Mouse (Mus musculus) CH12.LX (cell line): ENCODE results near the gene Fam171a2. TPM values are rescaled to one million over a fixed set of nuclear protein-coding genes. Genes with fewer than 3 reads are reported as not detected.

Experiments
- DNase-seq: peaks from one replicate; pipeline ENCODE4 v3.0.0-alpha.2; 2013; ENCODE audit errors: extremely low read depth
- H3K27ac ChIP-seq: 2 replicates; pipeline ENCODE4 v1.5.1; 2012; ENCODE audit warnings: low read depth, mild to moderate bottlenecking, control low read depth, moderate library complexity; ENCODE audit not compliant: insufficient read depth
- H3K27me3 ChIP-seq: replicated peaks from 2 replicates; pipeline ENCODE3; 2012; ENCODE audit warnings: inconsistent platforms
- H3K36me3 ChIP-seq, 2 experiments: replicated peaks in 1 of 2; 2 replicates each; pipeline versions ENCODE3 to v1.6.1; 2012; ENCODE audit warnings: inconsistent platforms in 1 of 2, low read length in 1 of 2, mild to moderate bottlenecking in 1 of 2, mixed read lengths in 1 of 2, moderate library complexity in 1 of 2; ENCODE audit not compliant: control insufficient read depth in 1 of 2, insufficient read depth in 1 of 2
- H3K4me1 ChIP-seq, 2 experiments: 2 replicates each; pipeline ENCODE4 v1.6.1; 2012; ENCODE audit warnings: inconsistent platforms in 1 of 2, moderate library complexity in 1 of 2; ENCODE audit not compliant: insufficient read depth in 2 of 2, control insufficient read depth in 1 of 2
- H3K4me2 ChIP-seq: 2 replicates; pipeline ENCODE4 v1.6.1; 2012; ENCODE audit warnings: low read depth, mild to moderate bottlenecking, control low read depth; ENCODE audit not compliant: poor library complexity, insufficient read depth, severe bottlenecking
- H3K4me3 ChIP-seq, 3 experiments: fragments of 150-350 bp in 1 of 3; sonication (generic) in 1 of 3; replicated peaks in 1 of 3; 2 replicates each; pipeline versions ENCODE3 to v1.5.1; 2011 to 2012; ENCODE audit warnings: low read depth in 2 of 3, low read length in 2 of 3, mild to moderate bottlenecking in 2 of 3, moderate library complexity in 2 of 3, control low read depth in 1 of 3, improper control_type of control experiment in 1 of 3, inconsistent platforms in 1 of 3, mixed read lengths in 1 of 3; ENCODE audit not compliant: poor library complexity in 1 of 3
- H3K79me2 ChIP-seq: replicated peaks from 2 replicates; pipeline ENCODE4 v1.6.1; 2012; ENCODE audit warnings: mild to moderate bottlenecking, moderate library complexity; ENCODE audit not compliant: control insufficient read depth, poor library complexity, insufficient read depth, severe bottlenecking; ENCODE audit errors: extremely low read depth
- H3K9ac ChIP-seq: 2 replicates; pipeline ENCODE4 v1.6.1; 2012; ENCODE audit warnings: low read depth, mild to moderate bottlenecking, control low read depth, moderate library complexity; ENCODE audit not compliant: insufficient read depth
- H3K9me3 ChIP-seq: replicated peaks from 2 replicates; pipeline ENCODE3; 2012; ENCODE audit warnings: low read length, inconsistent platforms, mixed read lengths
- CHD1 ChIP-seq: IDR thresholded peaks from 2 replicates; pipeline ENCODE4 v1.6.1; 2012; ENCODE audit warnings: low read depth, low read length, improper control_type of control experiment, inconsistent platforms
- ELF1 ChIP-seq: IDR thresholded peaks from 2 replicates; pipeline ENCODE4 v1.6.1; 2014; ENCODE audit warnings: low read depth, mild to moderate bottlenecking, inconsistent platforms, low read length, improper control_type of control experiment
- ETS1 ChIP-seq: conservative IDR thresholded peaks from 2 replicates; pipeline ENCODE4 v1.6.1; 2012; ENCODE audit warnings: low read depth, mild to moderate bottlenecking, inconsistent platforms, low read length, improper control_type of control experiment, moderate library complexity
- JUN ChIP-seq: IDR thresholded peaks from 2 replicates; pipeline ENCODE4 v1.6.1; 2011; ENCODE audit warnings: low read depth, mild to moderate bottlenecking, low read length, improper control_type of control experiment, moderate library complexity; ENCODE audit not compliant: insufficient read depth
- MAFK ChIP-seq: IDR thresholded peaks from 2 replicates; pipeline ENCODE4 v1.6.1; 2011; ENCODE audit warnings: low read length, improper control_type of control experiment; ENCODE audit not compliant: insufficient replicate concordance
- MAX ChIP-seq: IDR thresholded peaks from 2 replicates; pipeline ENCODE4 v1.6.1; 2011; ENCODE audit warnings: low read length, improper control_type of control experiment
- MEF2A ChIP-seq: IDR thresholded peaks from 2 replicates; pipeline ENCODE4 v1.6.1; 2014; ENCODE audit warnings: low read depth, mild to moderate bottlenecking, inconsistent platforms, low read length, improper control_type of control experiment, borderline replicate concordance
- NRF1 ChIP-seq: IDR thresholded peaks from 2 replicates; pipeline ENCODE4 v1.6.1; 2014; ENCODE audit warnings: low read depth, mild to moderate bottlenecking, inconsistent platforms, low read length, improper control_type of control experiment, moderate library complexity
- PAX5 ChIP-seq: IDR thresholded peaks from 2 replicates; pipeline ENCODE4 v1.6.1; 2012; ENCODE audit warnings: low read length, inconsistent platforms, mixed read lengths
- RCOR1 ChIP-seq: conservative IDR thresholded peaks from 2 replicates; pipeline ENCODE4 v1.6.1; 2012; ENCODE audit warnings: low read depth, mild to moderate bottlenecking, inconsistent platforms, low read length, improper control_type of control experiment
- TBP ChIP-seq: conservative IDR thresholded peaks from 2 replicates; pipeline ENCODE4 v1.6.1; 2011; ENCODE audit warnings: low read depth, low read length, improper control_type of control experiment
- UBTF ChIP-seq: IDR thresholded peaks from 2 replicates; pipeline ENCODE4 v1.6.1; 2012; ENCODE audit warnings: low read depth, mild to moderate bottlenecking, inconsistent platforms, low read length, improper control_type of control experiment, moderate library complexity
- USF1 ChIP-seq: IDR thresholded peaks from 2 replicates; pipeline ENCODE4 v1.6.1; 2014; ENCODE audit warnings: low read depth, mild to moderate bottlenecking, inconsistent platforms, low read length, improper control_type of control experiment
- dilution Hi-C: fragments of 300-500 bp; cut with MboI; formaldehyde crosslinking; loops from 2 replicates; pipeline ENCODE4 v1.14.3; 2020; ENCODE audit warnings: low sequenced_read_pairs; ENCODE audit not compliant: extremely low pct_unique_long_range_greater_than_20kb, extremely low pct_ligation_motif_present
- in situ Hi-C: fragments of 300-500 bp; cut with MboI; formaldehyde crosslinking; loops from 3 replicates; pipeline ENCODE4 v1.14.3; 2019; ENCODE audit warnings: low sequenced_read_pairs, low pct_ligation_motif_present, low pct_unique_long_range_greater_than_20kb, mixed read lengths
- polyA plus RNA-seq: library from polyadenylated mRNA; unstranded; fragments of >175 nt; gene quantifications from 2 replicates; pipeline ENCODE4 v1.2.1, GENCODE M21; 2012; ENCODE audit warnings: low read depth; ENCODE audit not compliant: insufficient read length
- total RNA-seq, 2 experiments: library from RNA; depleted of rRNA; stranded (reverse); fragments of 300-350 nt in 1 of 2; fragments of >200 nt in 1 of 2; gene quantifications; 2 replicates each; pipeline ENCODE4 v1.2.3; 2012 to 2014

The Fam171a2 gene
- total and polyA plus RNA-seq, 3 experiments, result not detected

DNA sequence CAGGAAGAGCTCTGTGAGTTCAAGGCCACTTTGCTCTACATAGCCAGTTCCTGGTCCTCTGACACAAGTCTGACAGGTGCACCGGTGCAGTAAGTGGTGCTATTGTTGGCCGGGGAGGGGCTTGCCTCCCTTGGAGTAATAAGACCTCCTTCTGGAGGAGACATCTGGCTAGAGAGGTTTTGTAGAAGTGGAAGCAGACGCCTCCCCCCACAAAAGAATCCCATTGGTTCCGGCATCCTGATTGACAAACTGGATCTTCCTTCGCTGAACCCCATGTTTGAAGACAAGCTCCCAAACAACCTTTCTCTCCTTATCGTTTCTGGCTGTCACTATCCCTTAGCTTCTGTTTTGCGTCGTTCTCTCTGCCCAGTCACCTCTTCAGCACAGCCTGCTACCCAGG, 845 bp upstream of the Fam171a2 start:
- Histone ChIP-seq H3K27me3 (peaks cover 69% of the 10 kb centered on the region), H3K9ac (no peak overlapping the region), H3K9me3 (peaks cover 17% of the 10 kb centered on the region), H3K79me2 (no peaks in the 10 kb centered on the region), H3K4me3 (no peak overlapping the region), H3K36me3 (no peaks in the 10 kb centered on the region), H3K27ac (no peak overlapping the region), H3K4me1 (no peaks in the 10 kb centered on the region), H3K4me2 (no peak overlapping the region)
- TF ChIP-seq PAX5 (no peak), RCOR1 (no peak), MAX (no peak), JUN (no peak), MAFK (no peak), NRF1 (no peak)
- no peak for DNase-seq
- dilution Hi-C loops, result no loop called here
- in situ Hi-C loops, result no loop called here

DNA sequence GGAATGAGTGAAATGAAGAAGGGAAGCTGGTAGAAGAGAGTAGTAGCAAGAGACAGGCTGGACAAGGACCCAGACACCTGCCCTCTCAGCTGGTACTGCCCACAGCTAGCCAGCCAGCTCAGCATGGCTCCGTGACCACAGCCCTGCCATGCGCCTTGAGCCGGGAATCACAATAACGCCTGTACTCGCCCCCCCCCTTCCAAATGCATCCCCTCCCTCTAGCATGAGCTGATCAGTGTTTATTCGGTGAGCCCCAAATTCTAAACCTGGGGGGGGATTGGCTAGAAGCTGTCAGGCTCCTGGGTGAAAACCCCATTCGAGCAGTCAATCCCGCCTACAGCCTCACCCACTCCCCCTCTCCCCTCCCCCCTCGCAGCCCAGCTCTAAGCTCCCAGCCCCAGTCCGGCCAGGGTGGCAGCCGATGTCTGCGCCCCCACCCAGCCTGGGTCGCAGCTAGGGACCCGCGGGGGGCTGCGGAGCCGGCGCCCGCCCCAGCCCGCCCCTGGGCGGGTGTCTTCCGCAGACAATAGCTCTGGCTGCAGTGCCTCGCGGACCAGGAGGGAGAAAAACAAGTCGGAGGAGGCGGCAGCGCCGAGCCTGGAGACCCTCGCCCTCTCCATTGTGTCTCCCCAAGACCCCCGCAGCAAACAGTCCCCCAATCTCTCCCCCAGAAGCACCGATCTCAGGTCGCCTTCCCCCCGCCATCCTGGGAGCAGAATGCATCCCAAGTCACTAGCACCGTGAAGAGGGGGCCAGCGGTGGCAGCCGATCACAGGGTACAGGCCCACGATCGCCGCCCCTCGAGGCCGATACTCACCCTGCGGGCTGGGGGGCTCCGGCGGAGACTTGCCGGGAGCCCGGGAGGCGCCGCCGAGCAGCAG, 661 bp downstream of the Fam171a2 start:
- H3K4me1 ChIP-seq, result no peaks in the 10 kb centered on the region
- no peak overlapping the region for H3K27ac ChIP-seq
- H3K9me3 ChIP-seq, result peaks cover 17% of the 10 kb centered on the region
- no peak overlapping the region for H3K4me3 ChIP-seq
- no peaks in the 10 kb centered on the region for H3K36me3 ChIP-seq
- H3K9ac ChIP-seq, result no peak overlapping the region
- DNase-seq, result no peak
- no peak overlapping the region for H3K4me2 ChIP-seq
- H3K79me2 ChIP-seq, result no peaks in the 10 kb centered on the region
- in situ Hi-C loops (no loop called here), dilution Hi-C loops (no loop called here)
- peaks cover 69% of the 10 kb centered on the region for H3K27me3 ChIP-seq
- no peak for TF ChIP-seq ETS1
- TF ChIP-seq ELF1, result no peak

DNA sequence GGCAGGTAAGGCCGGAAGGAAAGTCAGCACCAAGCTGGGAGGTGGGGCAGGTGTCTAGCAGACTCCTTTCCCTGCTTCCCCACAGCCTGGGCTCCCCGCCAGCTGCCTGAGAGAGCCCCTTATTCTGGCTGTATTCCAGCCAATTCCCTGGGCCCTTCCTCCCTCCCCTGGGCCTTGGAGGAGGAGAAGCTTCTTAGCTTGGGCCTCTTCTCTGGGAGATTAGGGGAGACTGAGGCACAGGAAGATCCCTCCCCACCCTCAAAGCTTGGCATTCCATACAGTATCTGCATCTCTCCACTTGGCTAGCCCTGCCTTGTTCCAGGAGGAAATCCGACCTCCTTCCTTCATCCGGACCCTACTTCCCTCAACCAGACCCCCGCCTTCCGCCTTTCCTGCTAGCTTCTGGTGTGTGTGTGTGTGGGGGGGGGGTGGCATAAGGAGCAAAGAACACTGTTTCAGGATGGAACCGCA, 1.6 kb downstream of the Fam171a2 start:
- Histone ChIP-seq H3K4me1 (no peaks in the 10 kb centered on the region), H3K4me3 (no peak overlapping the region), H3K27ac (no peak overlapping the region), H3K9me3 (peaks cover 17% of the 10 kb centered on the region), H3K27me3 (peaks cover 70% of the 10 kb centered on the region), H3K79me2 (no peaks in the 10 kb centered on the region), H3K9ac (no peak overlapping the region), H3K36me3 (no peaks in the 10 kb centered on the region), H3K4me2 (no peak overlapping the region)
- DNase-seq, result no peak
- dilution Hi-C loops (no loop called here), in situ Hi-C loops (no loop called here)
- TF ChIP-seq PAX5, result no peak
- no peak for TF ChIP-seq CHD1
- no peak for TF ChIP-seq RCOR1
- no peak for TF ChIP-seq TBP
- no peak for TF ChIP-seq MEF2A
- no peak for TF ChIP-seq UBTF
- TF ChIP-seq MAFK, result no peak
- no peak for TF ChIP-seq USF1
- TF ChIP-seq MAX, result no peak
